Mouse (Mus musculus) T-helper 2 cell (primary cell): ENCODE measurements around the gene Fads2.

Source experiments
- in situ Hi-C: fragments of 300-600 bp; cut with MboI, MseI; formaldehyde crosslinking; loops from one replicate; pipeline ENCODE4 v1.15.1; 2025; ENCODE audit warnings: high pct_unique_total_duplicates

Gene Fads2

GRCm38 (mm10) chr19:10042232-10042631 is 59.3 kb downstream of the Fads2 start:
- in situ Hi-C loops = no loop called here

- in situ Hi-C loops = no loop called here
Measured at GRCm38 (mm10) chr19:10041388-10042148, 60.0 kb downstream of the Fads2 start, which contains the start of gene Fads3. Gene Fads3, plus strand, starts transcription at chr19:10041569.

GRCm38 (mm10) chr19:10040866-10041387 is 60.6 kb downstream of the Fads2 start:
- in situ Hi-C loops = no loop called here

- in situ Hi-C loops = loop anchor here (5.0 kb wide), 2 partner anchors 47 to 127 kb away; no protein-coding TSS in a partner anchor
Measured at GRCm38 (mm10) chr19:10039615-10040014, 61.9 kb downstream of the Fads2 start.

GRCm38 (mm10) chr19:10038910-10039309 is 62.6 kb downstream of the Fads2 start:
- in situ Hi-C loops = loop anchor here (5.0 kb wide), 2 partner anchors 47 to 127 kb away; no protein-coding TSS in a partner anchor

GRCm38 (mm10) chr19:10038364-10038763 is 63.2 kb downstream of the Fads2 start:
- in situ Hi-C loops = loop anchor here (5.0 kb wide), 2 partner anchors 46 to 126 kb away; no protein-coding TSS in a partner anchor

GRCm38 (mm10) chr19:10037534-10037933 is 64.0 kb downstream of the Fads2 start:
- in situ Hi-C loops = loop anchor here (5.0 kb wide), 2 partner anchors 45 to 125 kb away; no protein-coding TSS in a partner anchor

- in situ Hi-C loops = loop anchor here (5.0 kb wide), 2 partner anchors 43 to 123 kb away; no protein-coding TSS in a partner anchor
Measured at GRCm38 (mm10) chr19:10034785-10035447, 66.6 kb downstream of the Fads2 start.

- in situ Hi-C loops = no loop called here
Measured at GRCm38 (mm10) chr19:10034356-10034755, 67.2 kb downstream of the Fads2 start.

- in situ Hi-C loops = no loop called here
Measured at GRCm38 (mm10) chr19:10033211-10033973, 68.2 kb downstream of the Fads2 start.

GRCm38 (mm10) chr19:10029746-10030145 is 71.8 kb downstream of the Fads2 start:
- in situ Hi-C loops = no loop called here

- in situ Hi-C loops = no loop called here
Measured at GRCm38 (mm10) chr19:10025169-10025875, 76.2 kb downstream of the Fads2 start.

- in situ Hi-C loops = no loop called here
Measured at GRCm38 (mm10) chr19:10023304-10023758, 78.2 kb downstream of the Fads2 start.

- in situ Hi-C loops = no loop called here
Measured at GRCm38 (mm10) chr19:10022414-10023303, 78.9 kb downstream of the Fads2 start.

- in situ Hi-C loops = no loop called here
Measured at GRCm38 (mm10) chr19:10021981-10022380, 79.6 kb downstream of the Fads2 start.

GRCm38 (mm10) chr19:10019214-10019760 is 82.3 kb downstream of the Fads2 start:
- in situ Hi-C loops = no loop called here

- in situ Hi-C loops = no loop called here
Measured at GRCm38 (mm10) chr19:10018527-10018818, 83.1 kb downstream of the Fads2 start.

GRCm38 (mm10) chr19:10017637-10018526 is 83.7 kb downstream of the Fads2 start:
- in situ Hi-C loops = no loop called here

- in situ Hi-C loops = no loop called here
Measured at GRCm38 (mm10) chr19:10016151-10016550, 85.4 kb downstream of the Fads2 start.
